Mouse (Mus musculus): ENCODE measurements around the gene Cisd3.
"Not testable (repeated sequence)": the region's sequence is repeated elsewhere in the genome, so short reads cannot be mapped to it uniquely, and the experiment has no call there.

Cisd3 gene

DNA sequence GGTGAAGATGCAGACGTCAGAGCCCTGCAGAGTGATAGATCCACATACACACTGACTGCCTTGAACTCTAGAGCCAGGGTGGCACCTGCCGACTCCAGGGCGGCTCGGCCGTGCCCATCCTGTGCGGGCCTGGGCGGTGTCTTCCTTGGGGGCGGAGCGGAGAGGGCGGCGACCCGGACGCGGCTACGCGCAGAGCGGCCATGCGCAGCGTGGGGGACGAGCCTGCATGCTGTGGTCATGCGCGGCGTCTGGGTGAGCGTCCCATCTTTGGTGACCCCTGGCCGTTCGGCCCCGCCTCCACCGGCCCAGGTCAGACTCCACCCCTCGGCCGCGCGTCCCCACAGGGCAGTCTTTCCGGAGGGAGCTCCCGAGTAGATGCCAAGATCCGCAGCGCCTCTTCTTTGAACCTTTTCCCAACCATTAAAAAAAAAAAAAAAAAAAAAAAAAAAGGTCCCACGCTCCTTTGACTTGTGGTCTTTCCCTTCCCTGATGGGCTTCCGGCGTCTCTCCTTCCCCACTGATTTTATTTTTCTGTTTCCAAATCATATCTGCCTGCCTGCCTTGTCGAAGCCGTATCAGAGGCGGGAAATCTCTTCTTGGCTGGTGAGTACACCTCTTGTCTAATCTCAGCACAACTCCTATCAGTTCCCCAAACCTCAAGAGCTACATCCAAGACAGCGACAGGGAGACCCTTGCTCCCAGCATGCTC is at the start of gene Cisd3:
Gene Cisd3 (plus strand): TSS at position 214 of the 709 bp plus-strand sequence.
- peak; percentile 76 for DNase-seq (ENCODE audit: low read depth, low spot score)

DNA sequence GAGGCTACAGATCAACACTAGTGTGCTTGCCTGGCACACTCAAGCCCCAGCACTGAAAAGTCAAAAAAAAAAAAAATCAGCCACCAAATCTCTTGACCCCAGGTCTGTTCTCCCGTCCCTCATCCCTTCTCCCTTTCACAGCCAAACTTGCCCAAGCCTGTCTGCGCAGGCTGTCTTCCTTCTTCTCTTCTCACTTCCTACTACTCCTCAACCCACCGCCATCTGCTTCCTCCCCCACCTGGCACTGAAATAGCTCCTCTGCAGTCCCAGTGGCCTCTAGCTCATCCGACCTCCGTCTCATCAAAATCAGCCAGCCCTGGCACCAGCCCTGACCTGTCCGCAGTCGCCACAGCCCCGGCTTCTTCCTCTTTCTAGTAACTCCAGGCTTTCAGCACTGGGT is 44.0 kb upstream of the Cisd3 start:
- no peak for DNase-seq (ENCODE audit: low read depth, low spot score)

DNA sequence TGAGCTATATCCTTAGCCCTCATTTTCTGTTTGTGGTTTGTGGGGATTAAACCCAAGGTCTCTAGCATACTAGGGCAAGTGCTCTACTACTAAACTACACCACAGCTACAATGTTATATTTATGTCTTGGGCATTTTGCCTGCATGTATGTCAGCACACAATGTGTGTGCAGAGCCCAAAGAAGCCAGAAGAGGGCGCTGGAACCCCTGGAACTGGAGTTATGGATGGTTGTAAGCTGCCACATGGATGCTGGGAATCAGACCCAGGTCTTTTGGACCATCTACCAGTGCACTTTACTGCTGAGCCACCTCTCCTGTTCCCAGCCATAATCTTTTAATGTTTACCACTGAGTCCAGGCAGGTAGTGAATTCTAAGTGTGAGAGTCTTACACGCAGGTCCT is 42.9 kb upstream of the Cisd3 start:
- no peak for DNase-seq (ENCODE audit: low read depth, low spot score)

DNA sequence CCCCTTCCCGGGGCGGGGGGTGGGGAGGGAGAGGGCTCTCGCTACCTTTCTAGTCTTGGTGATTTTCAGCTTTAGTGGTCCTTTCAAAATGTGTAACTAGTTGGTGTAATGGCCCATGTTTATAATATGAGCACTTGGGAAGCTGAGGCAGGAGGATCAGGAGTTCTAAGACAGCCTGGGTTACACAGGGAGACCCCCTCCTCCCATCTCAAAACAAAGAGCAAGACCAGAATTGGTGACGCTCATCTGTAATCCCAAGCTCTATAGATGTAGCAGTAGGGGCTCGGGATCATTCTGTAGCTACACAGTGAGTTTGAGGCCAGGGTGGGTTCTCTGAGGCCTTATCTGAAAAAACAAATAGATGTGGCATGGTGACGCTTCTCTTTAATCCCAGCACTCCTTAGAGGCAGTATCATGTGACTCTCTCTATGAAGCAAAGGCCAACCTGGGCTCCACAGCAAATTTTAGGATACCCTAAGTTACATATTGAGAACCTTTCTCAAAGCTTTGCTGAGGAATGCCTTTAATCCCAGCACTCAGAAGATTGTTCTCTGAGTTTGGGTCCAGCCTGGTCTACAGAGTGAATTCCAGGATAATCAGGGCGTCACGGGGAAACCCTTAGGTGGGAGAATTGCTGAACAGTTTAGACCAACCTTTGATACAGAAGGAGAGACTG is 42.1 kb upstream of the Cisd3 start:
- DNase-seq (ENCODE audit: low read depth, low spot score), result no peak

DNA sequence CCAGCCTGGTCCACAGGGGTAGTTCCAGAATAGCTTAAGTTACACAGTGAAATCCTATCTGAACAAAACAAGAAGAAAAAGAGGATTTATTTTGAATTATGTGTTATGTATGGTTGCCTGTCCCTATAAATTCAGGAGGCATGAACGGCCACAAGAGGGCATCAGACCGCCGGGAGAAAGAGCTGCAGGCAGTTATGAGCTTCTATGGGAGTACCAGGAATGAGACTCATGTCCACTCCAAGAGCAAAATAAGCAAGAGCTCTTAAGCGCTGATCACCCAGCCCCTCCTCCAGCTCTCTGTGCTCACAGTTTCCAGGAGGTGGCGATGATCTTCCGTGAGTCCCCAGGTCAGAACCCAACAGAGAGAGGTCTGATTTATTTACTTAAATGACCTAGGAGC is 40.8 kb upstream of the Cisd3 start:
- DNase-seq (ENCODE audit: low read depth, low spot score), result no peak

DNA sequence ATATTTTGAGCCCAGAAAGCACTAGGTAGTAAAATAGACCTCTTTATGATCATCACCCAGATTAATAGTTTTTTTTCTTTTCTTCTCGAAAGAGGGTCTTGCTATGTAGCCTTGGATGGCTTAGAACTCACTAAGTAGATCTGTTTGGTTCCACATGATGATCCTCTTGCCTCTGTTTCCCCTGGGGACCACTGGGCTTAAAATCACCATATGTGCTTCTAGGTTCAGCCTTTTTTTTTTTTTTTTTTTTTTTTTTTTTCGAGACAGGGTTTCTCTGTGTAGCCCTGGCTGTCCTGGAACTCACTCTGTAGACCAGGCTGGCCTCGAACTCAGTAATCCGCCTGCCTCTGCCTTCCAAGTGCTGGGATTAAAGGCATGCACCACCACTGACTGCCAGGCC is 37.1 kb upstream of the Cisd3 start:
- DNase-seq (ENCODE audit: low read depth, low spot score), result not testable (repeated sequence)

DNA sequence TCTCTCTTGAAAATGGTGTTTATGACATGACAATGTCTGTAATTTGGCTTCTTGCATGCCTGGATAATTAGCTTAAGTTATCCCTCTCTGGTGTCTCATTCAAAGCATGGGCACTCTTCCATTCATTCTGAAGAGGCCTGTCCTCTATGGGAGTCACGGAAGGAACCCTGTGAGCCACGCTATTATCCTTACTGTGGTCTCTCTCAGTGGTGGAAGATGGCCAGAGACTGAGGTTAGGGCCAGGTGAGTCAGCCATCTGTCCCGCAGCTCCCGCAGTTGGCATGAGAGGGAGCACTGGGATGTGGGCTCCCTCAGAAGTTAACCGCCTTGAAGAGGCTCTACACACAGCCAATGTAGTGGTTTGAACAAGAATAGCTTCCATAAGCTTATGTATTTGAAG is 35.3 kb upstream of the Cisd3 start:
- no peak for DNase-seq (ENCODE audit: low read depth, low spot score)

DNA sequence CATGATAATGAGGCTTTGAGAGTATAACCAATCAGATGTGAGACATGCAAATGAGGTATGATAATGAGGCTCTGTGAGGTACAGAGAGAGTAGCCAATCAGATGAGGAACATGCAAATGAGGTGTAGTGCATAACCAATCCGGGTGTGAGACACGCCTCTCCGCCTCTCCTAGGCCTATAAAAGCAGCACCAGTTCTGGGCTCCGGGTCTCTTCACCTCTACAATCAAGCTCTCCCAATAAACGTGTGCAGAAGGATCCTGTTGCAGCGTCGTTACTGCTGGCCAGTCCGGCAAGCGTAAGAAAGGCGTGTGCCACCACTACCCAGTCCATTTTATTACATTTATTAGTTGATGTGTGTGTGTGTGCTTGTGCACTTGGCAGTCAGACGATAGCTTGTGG is 32.2 kb upstream of the Cisd3 start:
- DNase-seq (ENCODE audit: low read depth, low spot score), result not testable (repeated sequence)

DNA sequence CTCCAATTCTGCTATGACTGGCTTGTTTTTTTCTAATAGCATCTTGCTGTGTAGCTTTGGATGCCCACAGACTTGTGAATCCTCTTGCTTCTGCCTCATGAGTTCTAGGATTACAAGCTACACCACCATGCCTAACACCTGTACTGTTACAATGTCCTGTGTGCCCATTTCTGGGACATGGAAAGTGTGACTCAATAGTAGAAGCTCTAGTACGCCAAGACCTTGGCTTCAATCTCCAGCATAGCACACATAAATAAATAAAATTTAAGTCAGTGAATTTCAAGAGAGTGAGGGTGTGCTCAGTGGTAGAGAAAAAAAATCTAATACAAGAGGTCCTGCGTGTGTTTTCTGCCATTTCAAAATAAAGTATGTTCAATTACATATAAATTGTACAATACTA is 31.4 kb upstream of the Cisd3 start:
- no peak for DNase-seq (ENCODE audit: low read depth, low spot score)

DNA sequence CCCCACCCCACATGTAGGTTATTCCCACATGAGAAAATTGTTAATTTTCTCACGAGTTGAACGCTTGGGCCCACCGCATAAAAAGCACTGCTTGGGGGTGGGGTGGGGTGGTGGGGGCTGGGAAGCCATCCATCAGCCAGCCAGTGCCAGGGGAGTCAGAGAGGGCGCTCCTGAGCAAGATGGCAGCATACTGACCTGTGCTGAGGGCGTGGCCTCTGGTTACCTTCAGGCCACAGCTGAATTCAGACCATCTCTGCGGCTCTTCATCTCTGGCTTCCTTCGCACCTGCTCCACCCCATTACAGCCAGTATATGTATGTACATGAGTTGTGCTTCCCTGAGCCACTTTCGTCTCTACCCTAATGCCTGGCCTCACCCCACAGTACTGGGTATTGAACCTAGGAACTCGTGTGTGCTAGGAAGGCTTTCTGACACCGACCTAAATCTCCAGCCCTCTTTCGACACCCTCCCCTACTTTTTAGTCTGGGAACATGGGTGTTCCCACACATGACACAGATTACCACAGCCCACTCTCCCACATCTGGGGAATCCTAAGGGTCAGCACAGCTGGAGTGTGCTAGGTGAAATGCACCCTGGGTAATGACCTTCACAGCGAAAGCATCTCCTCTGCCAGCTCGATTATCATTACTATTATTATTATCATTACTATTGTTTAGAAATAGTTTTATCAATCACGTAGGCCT is 29.2 kb upstream of the Cisd3 start:
- no peak for DNase-seq (ENCODE audit: low read depth, low spot score)

DNA sequence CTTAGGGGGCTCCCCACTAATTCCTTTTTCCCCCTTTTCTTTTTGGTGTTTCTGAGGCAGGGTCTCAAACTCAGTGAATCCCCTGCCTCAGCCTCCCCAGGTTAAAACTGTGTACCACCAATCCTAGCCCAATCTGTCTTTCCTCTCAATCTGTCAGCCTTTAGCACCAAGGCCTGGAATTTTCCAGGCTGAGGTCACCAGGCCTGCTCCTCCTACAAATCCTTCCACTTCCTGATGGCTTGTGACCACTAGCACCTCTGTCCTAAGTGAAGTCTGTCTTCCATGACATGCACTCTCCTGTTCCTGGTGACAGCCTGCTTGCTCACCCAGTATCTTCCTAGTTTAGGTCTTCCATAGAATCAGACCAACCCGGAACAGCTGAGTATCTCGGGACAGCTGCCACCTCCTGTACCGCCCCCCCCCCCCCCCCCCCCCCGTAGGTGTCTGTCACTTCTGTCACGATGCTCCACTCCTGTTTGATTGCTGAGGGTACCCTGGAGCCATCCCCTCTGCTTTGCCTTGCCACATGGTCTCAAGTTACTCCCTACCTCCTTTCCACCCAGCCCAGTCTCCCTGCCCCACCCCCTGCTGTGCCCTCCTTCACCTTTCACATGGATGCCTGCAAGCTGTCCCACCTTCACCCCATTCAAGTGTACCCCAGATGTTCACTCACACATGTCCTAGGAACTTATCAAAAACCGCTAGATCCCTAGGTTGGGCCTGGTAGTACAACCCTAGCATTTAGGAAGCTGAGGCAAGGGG is 28.3 kb upstream of the Cisd3 start:
- no peak for DNase-seq (ENCODE audit: low read depth, low spot score)

DNA sequence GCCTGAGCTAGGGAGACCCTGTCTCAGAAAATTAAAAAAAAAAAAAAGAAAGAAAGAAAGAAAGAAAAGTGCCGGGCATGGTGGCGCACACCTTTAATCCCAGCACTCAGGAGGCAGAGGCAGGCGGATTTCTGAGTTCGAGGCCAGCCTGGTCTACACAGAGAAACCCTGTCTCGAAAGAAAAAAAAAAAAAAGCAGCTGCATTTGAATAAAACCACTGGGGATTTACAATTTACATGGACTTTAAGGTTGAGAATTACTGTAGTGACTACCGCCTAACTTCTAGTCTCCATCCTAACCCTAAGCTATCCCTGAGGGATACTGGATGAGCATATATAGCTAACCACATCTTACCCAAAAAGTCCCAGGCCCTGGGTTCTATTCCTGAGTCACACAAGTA is 27.7 kb upstream of the Cisd3 start:
- not testable (repeated sequence) for DNase-seq (ENCODE audit: low read depth, low spot score)

DNA sequence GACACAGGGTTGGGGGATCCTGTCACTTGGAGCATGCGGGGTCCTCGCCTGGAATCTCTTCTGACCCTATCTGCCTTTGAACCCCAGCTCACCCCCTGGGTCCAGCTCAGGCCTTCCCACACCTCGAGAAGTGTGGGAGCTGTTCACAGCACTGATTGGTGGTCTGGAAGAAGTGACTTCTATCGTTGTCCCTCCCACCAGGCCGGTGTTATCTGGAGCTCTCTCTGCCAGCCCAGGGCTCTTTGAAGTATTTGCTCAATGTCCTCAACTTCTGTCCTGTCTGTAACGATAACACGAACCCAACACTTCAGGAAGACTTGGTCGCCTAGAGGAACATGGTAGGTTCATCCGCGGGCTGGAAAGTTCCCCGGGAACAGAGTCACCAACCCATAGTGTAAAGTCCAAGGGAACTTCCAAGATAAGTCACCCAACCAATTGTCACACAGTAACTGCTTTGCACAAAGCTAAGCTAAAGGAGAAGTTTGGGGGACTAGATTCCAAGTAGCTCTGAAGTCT is 26.8 kb upstream of the Cisd3 start:
- DNase-seq (ENCODE audit: low read depth, low spot score), result no peak

DNA sequence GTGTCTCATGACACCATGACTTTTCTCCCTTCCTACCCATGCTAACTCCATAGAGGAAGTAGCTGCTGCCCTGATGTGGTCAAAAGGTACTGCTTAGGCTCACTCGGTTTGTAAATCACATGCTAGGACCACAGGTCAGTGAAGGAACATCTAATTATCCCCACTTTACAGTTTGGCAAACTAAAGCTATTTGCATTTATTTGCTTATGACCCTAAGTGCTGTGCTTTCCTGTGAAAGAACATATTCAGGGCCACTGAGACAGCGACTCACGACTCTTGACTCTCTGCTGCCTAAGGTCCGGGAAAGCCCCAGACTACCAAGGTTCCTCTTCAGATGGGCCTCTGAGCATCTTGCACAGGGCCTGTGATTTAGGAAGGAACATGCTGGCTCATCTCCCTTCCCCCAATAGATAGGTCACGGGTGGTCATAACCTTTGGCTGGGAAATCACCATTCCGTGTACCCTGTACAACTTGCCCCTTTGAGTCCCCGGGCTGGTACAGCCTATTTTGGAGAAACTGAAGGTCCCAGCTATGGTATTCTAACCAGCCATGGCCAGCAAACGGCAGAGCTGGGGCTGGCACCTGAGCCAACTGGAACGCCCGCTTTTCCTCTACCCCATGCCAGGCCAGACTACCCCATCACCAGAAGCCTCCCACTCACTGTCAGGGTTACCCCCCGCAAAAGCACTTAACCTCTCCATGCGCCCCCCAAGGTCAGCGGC is 26.2 kb upstream of the Cisd3 start:
- no peak for DNase-seq (ENCODE audit: low read depth, low spot score)

DNA sequence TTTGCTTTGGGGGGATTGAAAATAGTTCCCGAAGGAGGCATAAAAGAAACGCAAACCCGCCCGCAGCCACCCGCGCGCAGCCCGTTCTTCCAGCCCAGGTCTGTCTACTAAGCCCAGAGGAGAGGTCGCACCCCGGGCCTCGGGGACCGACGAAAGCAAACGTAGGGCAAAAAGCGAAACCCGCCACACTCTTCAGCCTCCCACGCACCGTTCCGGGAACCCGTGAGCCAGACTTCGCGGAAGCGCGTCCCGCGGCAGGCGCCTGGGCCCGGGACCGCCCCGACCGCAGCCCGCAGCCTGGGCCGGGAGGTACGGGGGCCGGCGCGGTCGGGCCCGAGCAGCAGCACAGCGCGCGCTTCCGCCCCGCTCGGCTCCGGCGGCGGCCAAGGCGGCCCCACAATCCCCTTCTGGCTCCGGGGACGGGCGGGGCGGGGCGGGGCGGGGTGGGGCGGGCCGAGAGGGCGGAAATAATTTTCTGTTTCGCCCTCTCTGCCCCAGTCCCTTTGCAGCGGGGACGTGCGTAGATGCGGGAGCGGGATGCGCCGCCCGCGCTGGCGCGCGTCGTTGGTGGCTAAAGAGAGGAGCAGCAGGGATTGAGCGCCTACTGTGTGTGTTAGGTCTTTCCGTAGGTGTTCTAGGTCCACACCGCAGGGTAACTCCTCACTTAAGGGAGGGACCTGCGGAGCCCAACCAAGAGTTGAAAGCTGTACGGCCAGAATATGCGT is 25.5 kb upstream of the Cisd3 start:
- DNase-seq (ENCODE audit: low read depth, low spot score), result peak; percentile 73

DNA sequence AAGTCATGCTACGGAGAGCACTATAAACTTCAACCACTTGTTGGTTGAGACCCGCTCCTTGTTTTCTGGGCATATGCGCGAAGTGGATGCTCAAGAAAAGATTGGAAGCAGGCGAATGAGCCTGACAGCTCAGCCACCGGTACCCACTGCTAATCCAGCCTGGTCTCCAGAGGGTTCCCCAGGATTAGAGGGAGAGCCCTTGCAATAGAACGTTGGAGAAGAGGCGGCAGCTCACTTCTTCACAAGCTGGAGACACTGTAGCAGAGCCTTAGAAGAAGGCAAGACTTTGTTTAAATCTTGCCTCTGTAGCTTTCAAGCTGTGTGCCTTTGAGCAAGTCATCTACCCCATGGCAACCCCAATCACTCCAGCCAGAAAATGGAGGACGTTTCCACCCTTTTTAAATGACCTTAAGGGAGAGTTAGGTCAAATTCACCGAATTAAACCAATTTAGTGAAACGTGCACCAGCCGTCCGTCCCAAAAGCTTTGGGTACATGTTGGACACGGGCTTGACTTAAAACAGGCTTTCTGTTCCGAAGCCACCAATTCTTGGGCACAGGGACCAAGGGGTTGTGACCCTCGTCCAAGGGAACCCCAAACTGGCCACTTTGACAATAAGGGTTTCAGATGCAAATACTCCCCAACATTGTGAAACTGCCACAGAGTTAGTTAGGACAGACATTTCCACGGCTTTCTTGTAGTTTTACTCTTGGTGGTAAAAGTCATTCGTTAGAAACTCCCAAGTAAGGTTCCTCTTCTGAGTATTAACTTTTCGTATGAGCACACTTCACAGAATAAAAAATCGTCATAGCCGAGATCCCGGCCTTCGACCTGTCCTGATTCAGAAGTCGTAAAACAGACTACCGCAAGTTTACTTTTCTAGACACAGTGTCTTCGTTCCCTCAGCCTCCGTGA is 24.6 kb upstream of the Cisd3 start:
- DNase-seq (ENCODE audit: low read depth, low spot score), result no peak

DNA sequence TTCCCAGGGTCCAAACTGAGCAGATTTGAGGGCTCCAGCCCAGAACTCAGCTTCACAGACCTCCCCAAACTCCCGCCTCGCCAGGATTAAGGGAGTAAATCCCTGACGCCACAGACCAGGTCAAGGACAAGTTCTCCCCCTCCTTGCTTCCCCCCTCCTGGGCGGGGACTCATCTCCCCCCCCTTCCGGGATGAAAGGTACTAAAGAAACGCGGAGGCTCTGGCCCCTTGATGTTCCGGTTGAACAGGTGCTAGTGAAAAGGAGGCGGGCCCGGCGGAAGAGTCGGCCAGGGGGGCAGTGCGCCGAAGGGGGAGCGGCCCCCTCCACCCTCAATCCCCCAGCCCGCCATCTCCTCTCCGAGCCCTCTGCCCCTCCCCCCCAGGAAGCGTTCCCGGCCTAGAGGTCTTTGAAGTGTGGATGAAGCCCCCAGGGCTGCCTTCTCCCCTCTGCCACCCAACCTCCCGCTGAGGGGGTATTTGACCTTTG is 23.9 kb upstream of the Cisd3 start:
- peak; percentile 93 for DNase-seq (ENCODE audit: low read depth, low spot score)

DNA sequence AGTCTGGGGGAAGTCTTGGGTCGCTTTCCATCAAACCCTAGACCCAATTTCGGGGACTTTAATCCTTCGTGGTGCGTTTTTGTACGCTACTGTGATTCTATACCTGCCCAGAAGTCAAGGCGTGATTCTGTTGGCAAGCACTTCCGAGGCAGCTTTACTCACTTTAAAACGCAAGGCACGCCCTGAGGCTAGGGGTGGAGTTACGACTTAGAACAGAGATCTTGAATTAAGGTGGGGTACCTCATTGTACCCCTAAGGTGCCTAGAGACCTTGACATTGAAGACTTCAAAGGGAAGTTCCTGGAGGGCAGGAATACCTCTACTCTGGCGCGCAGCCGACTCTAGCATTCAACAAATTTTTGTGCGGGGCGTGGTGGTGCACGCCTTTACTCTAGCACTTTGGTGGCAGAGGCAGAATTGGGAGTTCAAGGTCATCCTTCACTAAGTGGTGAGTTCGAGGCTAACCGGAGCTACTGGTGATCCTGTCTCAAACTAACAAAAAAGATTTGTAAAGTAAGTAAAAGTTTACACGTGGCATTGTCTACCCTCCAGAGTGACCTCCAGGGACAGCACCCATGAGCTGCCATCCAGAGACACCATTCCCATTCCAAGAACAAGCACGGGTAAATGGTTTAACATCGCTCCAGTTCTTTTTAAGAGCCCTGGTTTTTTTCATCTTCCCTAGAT is 23.3 kb upstream of the Cisd3 start:
- DNase-seq (ENCODE audit: low read depth, low spot score), result no peak
